Mouse (Mus musculus): ENCODE results near the gene Abhd5.

DNA sequence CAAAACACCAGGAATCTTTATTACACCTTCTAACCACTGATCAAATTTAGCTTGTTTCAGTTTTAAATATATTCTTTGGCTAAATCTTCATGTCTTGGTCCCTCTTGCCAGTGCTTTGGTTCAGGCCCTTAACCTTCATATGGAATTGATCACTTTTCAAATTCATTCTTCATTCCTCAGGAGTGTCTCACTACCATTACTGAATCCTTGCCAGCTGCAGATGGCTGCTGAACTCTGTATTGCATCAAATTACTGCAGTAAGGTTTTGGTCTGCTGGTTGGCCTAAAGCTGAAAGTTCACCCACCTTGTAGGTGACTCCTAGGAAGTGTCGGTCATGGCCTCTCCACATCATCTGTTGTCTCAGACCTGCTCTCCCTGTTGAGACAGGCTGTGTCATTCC lies 12.8 kb downstream of the Abhd5 start:
- TF ChIP-seq GATA1 (IDR thresholded peaks at IDR 0.05; ENCODE audit: borderline replicate concordance, low read length) (no peak), CTCF (IDR thresholded peaks at IDR 0.05; ENCODE audit: low read depth, low read length) (no peak), POLR2AphosphoS5 (IDR thresholded peaks at IDR 0.05; ENCODE audit: insufficient replicate concordance, low read depth, low read length) (no peak), TAL1 (conservative IDR thresholded peaks at IDR 0.05; ENCODE audit: low read depth, low read length) (no peak), GATA2 (IDR thresholded peaks at IDR 0.05; ENCODE audit: borderline replicate concordance, low read depth, low read length) (no peak)
